Mouse (Mus musculus): ENCODE results near the gene Pafah2.

Pafah2 gene

GRCm38 (mm10) chr4:134423949-134424348, 27.8 kb downstream of the Pafah2 start:
- DNase-seq (ENCODE audit: low spot score): no peak

DNA sequence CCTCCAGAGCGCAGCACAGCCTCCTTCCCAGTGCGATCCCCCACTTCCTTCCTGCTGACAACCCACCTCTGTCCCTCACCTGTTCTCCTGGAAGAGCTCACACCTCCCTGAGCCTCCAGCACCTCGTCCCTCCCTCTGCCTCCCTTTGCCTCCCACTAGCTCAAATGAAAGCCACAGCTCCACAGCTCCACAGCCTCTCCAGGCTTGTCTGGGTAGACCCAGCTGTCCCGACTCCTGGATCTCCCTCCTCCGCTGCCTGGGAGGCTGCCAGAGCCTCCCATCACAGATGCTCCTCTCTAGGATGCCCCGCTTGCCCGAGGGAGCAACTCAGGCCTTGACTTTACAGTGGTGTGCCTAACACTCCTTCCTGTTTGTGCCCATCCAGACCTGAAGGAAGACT, 29.0 kb downstream of the Pafah2 start:
- no peak for DNase-seq (ENCODE audit: low spot score)

DNA sequence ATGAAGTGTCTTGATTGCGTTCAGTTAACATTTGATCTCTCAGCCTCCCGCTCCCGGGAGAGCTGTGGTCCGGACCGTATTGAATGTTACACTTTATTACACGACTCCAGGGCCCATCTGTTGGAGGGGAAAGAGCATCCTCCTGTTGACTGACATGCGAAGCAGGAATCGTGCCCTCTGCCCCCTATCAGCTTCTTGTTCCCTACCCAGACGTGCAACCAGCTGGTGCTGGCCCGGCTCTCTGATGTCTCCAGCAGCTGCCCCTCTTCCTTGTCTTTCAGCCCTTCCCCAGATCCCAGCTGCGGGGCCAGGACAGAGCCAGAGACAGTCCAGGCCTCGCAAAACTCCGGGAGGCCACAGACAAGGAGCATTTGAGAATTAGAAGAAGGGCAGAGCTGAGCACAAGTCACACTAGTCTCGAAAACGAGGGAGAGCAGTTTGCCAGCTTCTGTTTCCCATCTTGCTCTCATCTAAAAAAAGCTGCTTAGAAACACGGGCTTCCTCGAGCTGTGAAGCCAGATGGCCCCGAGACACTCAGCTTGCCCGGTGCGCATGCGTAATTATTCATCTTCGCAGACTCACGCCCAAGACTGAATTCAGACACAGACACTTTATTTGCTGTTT, 34.4 kb downstream of the Pafah2 start:
- peak; percentile 74 for DNase-seq (ENCODE audit: low spot score)

DNA sequence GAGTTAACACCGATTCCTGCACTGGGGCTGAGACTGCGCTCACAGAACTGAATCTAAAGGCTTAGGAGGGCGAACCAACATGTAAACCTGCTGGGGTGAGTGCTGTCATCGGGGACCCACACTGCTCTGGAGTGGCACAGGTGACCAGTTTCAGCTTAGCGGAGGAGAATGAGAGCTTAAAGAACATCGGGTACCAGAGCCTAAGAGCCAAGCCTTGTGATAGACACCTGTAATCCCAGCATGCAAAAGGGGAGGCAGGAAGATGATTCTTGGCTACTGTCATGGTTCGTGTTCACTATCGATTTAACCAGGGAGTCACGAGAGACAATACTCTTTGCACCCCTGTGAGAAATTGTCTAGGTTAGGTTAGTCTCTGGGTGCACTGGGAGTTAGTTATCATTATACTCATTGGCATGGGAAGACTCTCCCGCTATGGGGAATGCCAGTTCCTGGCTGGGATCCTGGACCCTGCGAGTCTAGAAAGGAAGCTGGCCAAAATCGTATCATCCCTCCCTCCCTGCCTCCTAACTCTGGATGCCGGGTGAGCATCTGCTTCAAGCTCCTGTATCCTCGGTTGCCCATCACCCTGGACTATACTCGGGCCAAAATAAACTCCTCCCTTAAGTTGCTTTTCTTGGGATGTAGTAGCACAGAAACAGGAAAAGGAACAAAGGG, 36.7 kb downstream of the Pafah2 start:
- no peak for DNase-seq (ENCODE audit: low spot score)

- peak; percentile 20 for DNase-seq (ENCODE audit: low spot score)
These were observed 40.1 kb downstream of the Pafah2 start for GRCm38 (mm10) chr4:134436185-134436584.

- DNase-seq (ENCODE audit: low spot score): peak; percentile 51
These were observed 40.5 kb downstream of the Pafah2 start for GRCm38 (mm10) chr4:134436659-134437058.

- no peak for DNase-seq (ENCODE audit: low spot score)
These were observed 43.0 kb downstream of the Pafah2 start for GRCm38 (mm10) chr4:134439119-134439518.

DNA sequence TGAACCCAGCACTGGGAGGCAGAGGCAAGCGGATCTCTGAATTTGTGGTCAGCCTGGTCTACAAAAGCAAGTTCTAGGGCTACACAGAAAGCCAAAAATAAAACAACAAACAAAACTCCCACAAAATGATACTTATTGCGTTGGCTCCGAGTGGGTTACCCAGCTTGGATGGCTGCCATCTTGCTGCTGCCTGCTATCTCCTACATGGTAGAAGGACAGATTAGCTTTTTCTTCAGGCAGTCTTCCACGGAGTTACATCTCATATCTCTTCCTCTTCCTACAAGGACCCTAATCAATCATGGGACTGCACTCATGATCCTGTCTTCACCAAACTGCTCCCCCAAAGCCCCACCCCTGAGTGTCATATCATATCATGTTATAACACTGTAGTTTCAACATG, 43.8 kb downstream of the Pafah2 start:
- no peak for DNase-seq (ENCODE audit: low spot score)

DNA sequence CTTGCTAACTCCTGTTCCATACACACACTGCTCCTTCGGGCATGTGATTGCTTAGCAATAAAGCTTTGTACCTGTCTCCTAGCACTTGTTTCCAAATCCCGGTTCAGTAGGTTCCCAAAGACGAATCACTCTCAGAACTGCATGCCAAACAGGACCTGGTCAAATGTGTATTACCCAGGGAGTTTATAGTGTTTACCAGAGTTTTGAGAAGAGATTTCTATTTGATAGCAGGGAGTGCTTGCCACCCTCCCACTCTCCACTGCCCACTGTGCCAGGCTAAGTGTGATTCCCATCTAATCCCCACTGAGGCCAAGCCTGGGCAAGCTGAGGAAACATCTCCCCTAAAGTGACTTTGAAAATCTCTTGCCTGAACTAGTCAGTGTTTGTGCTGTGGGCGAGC, 46.1 kb downstream of the Pafah2 start:
- DNase-seq (ENCODE audit: low spot score): no peak

- no peak for DNase-seq (ENCODE audit: low spot score)
These were observed 47.5 kb downstream of the Pafah2 start for GRCm38 (mm10) chr4:134443589-134443988.

GRCm38 (mm10) chr4:134444949-134445348, 48.8 kb downstream of the Pafah2 start:
- DNase-seq (ENCODE audit: low spot score): no peak

DNA sequence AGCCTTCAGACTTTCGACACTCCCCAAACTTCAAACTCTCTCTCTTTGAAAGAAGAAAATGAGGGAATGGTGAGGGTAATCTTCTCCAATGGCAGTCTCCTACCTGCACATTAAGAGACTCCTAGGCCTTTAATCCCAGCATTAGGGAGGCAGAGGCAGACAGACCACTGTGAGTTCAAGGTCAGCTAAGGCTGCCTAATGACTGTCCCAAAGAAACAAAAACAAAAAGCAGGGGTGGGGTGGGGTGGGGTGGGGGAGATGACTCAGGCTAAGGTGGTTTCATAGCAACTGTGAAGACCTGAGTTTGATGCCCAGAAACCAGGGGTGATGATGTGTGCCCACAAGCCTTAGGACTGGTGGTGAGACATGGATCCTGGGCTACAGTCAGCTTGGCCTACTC, 49.4 kb downstream of the Pafah2 start:
- no peak for DNase-seq (ENCODE audit: low spot score)

DNA sequence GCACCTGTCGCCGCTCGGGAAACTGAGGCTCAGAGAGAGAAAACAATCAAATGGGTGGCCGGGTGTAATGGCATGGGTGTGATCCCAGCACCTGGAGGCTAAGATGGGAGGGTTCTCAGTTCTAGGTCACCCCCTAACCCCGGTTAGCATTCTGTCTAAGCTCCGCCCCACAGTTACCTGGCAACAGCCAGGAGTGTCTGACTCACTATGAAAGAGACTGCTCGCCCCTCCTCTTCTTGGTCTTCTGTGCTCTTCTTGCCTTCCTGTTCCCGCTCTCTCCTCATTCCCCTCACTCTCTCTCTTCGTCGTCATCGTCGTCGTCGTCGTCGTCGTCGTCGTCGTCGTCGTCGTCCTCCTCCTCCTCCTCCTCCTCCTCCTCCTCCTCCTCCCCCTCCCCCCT, 51.8 kb downstream of the Pafah2 start:
- no peak for DNase-seq (ENCODE audit: low spot score)

DNA sequence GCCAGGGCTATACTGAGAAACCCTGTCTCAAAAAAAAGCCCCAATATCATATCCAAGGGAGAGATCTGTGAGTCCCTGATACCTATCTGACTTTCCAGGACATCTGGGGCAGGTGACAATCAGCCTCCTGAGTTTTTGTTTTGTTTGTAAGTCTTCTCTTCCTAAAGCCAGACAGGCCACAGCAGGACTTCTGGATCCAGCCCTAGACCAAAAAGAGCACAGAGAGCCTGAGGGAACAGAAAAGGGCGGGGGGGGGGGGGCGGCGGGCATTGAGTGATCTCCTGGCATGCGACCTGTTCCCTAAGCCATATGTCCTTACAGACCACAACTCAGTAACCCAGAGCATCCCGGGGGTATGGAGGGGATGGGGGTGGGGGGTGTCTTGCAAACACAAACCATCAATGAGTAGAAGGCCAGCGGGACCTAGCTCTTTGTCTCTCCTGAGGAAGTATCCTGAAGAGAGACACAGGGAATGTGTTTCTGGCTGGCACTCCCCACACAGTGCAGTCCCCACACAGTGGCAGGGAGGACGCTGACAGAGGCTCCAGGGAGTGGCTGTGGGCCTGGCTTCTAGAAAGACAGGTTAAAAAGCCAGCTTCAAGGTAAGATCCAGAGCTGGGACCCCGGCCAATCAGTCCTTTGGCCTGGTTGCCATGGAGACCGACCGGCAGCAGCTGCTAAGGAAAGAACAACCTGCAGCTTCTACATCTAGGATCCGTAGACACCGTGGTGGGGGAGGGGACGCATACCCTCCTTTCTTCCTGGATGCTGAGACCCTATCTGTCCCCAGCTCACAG, 53.7 kb downstream of the Pafah2 start:
- peak; percentile 44 for DNase-seq (ENCODE audit: low spot score)

- DNase-seq (ENCODE audit: low spot score): peak; percentile 36
These were observed 54.5 kb downstream of the Pafah2 start for GRCm38 (mm10) chr4:134450392-134451195.

- DNase-seq (ENCODE audit: low spot score): no peak
These were observed 55.4 kb downstream of the Pafah2 start for GRCm38 (mm10) chr4:134451484-134451883.

- DNase-seq (ENCODE audit: low spot score): no peak
These were observed 57.7 kb downstream of the Pafah2 start for GRCm38 (mm10) chr4:134453619-134454400.

DNA sequence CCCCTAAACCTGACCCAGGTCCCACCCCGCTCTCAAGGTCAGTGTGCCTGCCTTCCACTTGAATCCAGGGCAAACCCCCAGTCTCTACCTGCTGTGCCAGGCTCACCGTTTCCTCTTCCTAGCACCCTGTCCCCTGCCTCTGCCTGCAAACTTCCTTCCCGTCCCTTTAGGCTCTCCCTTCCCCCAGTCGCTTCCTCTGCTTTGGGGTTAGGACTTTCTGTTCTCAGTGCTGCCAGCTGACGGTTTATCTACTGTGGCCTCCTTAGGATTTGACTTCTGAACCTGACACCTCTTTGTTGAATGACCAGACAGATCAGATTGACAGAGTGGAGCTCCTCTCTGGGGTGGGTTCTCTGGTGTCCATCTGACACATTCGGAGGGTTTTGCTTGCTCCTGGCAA, 59.2 kb downstream of the Pafah2 start:
- DNase-seq (ENCODE audit: low spot score): no peak

GRCm38 (mm10) chr4:134457130-134457825, 61.2 kb downstream of the Pafah2 start:
- DNase-seq (ENCODE audit: low spot score): peak; percentile 51

- no peak for DNase-seq (ENCODE audit: low spot score)
These were observed 62.7 kb downstream of the Pafah2 start for GRCm38 (mm10) chr4:134458856-134459255.

DNA sequence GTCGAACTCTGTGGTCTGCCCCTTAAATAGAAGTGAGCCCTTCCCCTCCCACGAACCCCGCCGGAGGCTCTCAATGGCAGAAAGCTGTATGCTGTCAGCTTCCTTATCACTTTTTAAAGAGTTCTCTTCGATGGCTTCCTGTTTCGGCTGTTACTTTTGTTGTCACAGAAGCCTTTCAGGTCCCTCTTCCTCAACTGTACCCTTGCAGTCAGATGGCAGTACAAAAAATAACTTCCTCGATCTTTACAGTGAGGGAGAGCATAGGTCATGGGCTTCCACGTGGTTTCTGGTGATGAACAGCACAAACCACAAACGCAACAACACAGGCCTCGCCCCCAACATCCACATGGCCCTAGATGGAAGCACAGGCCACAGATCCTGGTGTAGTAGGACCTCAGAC, 64.2 kb downstream of the Pafah2 start:
- DNase-seq (ENCODE audit: low spot score): no peak

Data from embryo, embryonic 10 days (tissue).